Comparison of ENCODE assay signal across 15 mouse cellular contexts in genomic region chr5:75623520-75623919, GRCm38 (mm10).
"Had no signal": no experiment of that assay in that cellular context is flagged by ENCODE, and none has a peak within 500 bp of the region (broad histone marks: within the 10 kb centered on the region; RNA-seq: fewer than 3 reads in every experiment).

No protein-coding gene starts in this region.

- H3K4me1 ChIP-seq: lung, embryonic 15.5 days had no signal

- H3K9ac ChIP-seq: intestine, embryonic 15.5 days; limb, embryonic 12.5 days; lung, embryonic 15.5 days; midbrain, embryonic 15.5 days; neural tube, embryonic 13.5 days had no signal

- H3K9me3 ChIP-seq: intestine, embryonic 15.5 days; limb, embryonic 12.5 days; lung, embryonic 15.5 days; midbrain, embryonic 15.5 days; neural tube, embryonic 13.5 days had no signal

- H3K4me2 ChIP-seq: intestine, embryonic 15.5 days; limb, embryonic 12.5 days; lung, embryonic 15.5 days; midbrain, embryonic 15.5 days; neural tube, embryonic 13.5 days had no signal

- ATAC-seq: midbrain, embryonic 15.5 days had no signal

- H3K27ac ChIP-seq: intestine, embryonic 15.5 days; layer of hippocampus, adult 2 months; limb, embryonic 12.5 days; lung, embryonic 15.5 days; macrophage; midbrain, embryonic 15.5 days; neural tube, embryonic 13.5 days; stomach, postnatal 0 days had no signal

- DNase-seq: kidney, adult 18-20 months; kidney, postnatal 10 days; kidney, postnatal 4 days; lung, postnatal 14 days; right cerebral cortex, adult 18-20 months; right cerebral cortex, postnatal 25 days; thymus, postnatal 14 days had no signal

- H3K36me3 ChIP-seq: intestine, embryonic 15.5 days; lung, embryonic 15.5 days had no signal

- H3K4me3 ChIP-seq: intestine, embryonic 15.5 days; layer of hippocampus, adult 2 months; limb, embryonic 12.5 days; lung, embryonic 15.5 days; midbrain, embryonic 15.5 days; neural tube, embryonic 13.5 days had no signal

- H3K27me3 ChIP-seq: intestine, embryonic 15.5 days; limb, embryonic 12.5 days; lung, embryonic 15.5 days; midbrain, embryonic 15.5 days; neural tube, embryonic 13.5 days had no signal
